Mouse (Mus musculus) B cell, adult 2 months (primary cell): ENCODE results near the gene Snx29.
"Not testable (repeated sequence)": the region's sequence is repeated elsewhere in the genome, so short reads cannot be mapped to it uniquely, and the experiment has no call there.

Source experiments
- DNase-seq, 2 experiments: peaks; one replicate each; pipeline ENCODE4 v3.0.0; 2022

Snx29 gene

GRCm38 (mm10) chr16:11322409-11323323, at the start of gene Snx29:
Gene Snx29 (plus strand): TSS chr16:11322908.
- DNase-seq = peak; percentile 99

DNA sequence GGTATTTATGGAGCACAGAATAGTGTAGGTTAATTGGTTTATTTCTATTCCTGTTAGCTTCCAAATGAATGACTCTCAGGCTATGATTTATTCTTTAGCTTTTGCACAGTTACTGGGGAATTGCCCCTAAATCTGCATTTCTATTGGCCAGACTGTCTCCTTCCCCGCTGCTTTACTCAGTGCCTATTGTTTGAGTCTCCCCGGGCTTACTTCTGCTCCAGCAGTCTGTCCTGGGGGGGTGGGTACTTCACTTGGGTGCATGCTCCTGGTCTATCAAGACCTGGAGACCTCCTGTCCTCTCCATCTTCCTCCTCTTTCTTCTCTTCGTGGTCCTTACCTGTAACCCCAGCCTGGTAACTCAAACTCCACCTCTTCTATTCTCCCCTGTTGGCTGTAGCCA, 45.8 kb upstream of the Snx29 start:
- no peak for DNase-seq

DNA sequence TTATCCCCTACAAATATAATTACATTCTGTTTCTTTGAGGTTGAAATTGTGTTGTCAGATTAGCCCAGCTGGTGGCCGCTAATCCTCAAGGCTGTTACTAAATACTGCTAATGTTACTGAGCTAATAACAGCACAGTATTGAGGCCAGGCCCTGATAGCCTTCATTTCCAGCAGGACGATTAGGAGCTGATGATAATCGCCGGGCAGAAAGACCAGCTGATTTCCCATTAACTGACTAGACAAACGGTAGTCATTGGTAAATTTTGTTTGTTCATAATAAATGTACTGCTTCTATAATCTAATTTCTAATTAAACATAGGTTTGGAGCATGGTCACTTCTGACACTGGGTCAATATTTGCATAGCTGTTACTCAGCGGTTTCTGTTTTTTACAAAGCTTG, 43.9 kb upstream of the Snx29 start:
- no peak for DNase-seq

DNA sequence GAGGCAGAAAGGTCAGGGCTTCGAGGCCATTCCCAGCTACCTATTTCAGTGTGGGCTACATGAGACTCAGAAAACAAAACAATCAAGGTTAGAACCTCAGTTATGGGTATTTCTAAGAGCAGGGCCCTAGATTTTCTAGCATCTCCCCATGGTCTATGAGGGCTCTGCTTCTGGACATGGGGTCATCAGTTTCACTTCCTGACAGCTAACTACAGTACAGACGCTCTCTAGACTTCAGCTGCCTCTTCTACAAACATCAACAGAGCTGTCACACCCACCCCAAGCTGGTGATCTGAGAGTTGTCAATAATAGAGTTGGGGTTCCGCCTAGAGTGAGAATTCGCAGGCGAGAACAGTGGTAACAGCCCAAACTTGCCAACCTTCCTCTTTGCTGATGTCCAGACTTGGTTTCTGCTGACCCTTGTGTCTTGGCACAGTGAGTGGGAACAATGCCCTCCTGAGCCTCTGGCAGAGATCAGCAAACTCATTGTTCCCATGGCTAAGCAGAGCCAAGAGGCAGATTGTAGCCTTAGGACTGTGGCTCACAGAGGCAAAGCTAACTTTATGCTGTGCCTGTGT, 40.0 kb upstream of the Snx29 start:
- no peak for DNase-seq

GRCm38 (mm10) chr16:11284881-11285280, 37.8 kb upstream of the Snx29 start:
- DNase-seq = no peak

GRCm38 (mm10) chr16:11285949-11286348, 36.8 kb upstream of the Snx29 start:
- no peak for DNase-seq

DNA sequence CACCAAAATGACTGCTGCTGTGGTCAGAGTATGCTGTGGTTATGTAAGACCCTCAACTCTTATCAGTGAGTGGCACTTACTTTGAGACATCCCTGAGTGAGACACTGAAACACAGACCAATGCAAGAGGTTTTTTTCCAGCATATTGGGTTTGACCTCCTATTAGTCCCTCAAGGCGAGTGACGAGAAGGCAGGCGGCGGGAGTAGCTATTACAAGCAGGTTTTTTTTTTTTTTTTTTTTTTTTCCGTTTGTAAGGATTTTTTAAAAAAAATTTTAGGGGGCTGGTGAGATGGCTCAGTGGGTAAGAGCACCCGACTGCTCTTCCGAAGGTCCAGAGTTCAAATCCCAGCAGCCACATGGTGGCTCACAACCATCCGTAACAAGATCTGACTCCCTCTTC, 33.8 kb upstream of the Snx29 start:
- DNase-seq = not testable (repeated sequence)

- DNase-seq = not testable (repeated sequence)
Observed at GRCm38 (mm10) chr16:11295583-11295982, 27.1 kb upstream of the Snx29 start.

DNA sequence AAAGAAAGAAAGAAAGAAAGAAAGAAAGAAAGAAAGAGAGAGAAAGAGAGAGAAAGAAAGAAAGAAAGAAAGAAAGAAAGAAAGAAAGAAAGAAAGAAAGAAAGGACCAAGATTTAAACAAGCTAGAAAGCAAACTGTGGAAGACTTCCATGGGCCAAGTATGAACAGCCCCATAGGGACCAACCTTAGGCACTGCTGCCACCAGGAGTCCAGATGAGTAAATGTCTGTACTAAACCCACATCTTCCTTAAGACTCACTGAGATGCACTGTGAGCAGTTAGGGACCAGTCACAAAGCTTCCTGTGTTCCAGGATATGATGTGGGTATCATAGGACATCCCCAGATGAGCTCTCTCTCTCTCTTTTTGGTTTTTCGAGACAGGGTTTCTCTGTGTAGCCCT, 25.0 kb upstream of the Snx29 start:
- peak in 1 of 2 experiments; percentile 21 for DNase-seq

GRCm38 (mm10) chr16:11303741-11304140, 19.0 kb upstream of the Snx29 start:
- DNase-seq = no peak

DNA sequence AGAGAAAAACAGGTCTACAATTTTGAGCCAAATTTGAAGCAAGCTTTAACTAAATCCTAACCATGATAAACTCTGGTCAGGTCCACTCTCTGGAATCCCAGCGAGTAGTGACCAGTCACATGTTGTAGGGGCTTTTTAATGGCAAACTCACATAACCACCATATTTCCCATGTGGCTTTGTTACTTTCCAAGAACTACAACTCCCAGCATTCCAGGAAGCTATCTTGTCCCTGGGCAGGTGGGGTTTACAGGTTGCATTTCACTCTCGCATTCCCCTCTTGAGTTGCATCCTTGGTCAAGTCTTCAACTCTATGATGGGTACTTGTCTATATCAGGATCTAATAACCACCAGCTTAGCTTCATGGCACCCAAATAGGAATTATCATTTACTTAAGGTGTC, 17.2 kb upstream of the Snx29 start:
- DNase-seq = no peak

GRCm38 (mm10) chr16:11313512-11313911, 9.2 kb upstream of the Snx29 start, which contains the start of gene Tnfrsf17:
Gene Tnfrsf17 (plus strand): TSS chr16:11313812.
- DNase-seq = no peak

DNA sequence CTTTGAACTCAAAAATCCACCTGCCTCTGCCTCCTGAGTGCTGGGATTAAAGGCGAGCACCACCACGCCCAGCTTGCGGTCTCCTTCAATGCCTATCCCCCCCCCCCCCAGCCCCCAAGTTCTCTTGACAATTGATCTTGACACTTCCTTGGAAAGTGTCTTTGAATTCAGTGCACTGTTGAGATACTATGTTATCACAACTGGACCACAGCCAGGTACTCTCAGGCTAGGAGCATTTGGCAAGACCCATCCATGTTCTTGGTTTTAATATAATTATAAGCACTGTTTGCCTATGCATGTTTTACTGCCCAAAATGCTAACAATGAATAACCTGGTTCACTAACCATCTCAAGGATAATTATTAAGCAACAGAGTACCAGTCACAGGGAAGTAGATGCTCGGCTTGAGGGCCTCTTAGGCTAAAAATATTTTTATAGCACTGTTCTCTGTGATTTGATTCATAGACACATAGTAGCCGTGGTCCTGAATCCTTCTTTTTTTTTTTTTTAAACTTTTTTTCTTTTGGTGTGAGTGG, 6.9 kb upstream of the Snx29 start:
- DNase-seq = no peak

DNA sequence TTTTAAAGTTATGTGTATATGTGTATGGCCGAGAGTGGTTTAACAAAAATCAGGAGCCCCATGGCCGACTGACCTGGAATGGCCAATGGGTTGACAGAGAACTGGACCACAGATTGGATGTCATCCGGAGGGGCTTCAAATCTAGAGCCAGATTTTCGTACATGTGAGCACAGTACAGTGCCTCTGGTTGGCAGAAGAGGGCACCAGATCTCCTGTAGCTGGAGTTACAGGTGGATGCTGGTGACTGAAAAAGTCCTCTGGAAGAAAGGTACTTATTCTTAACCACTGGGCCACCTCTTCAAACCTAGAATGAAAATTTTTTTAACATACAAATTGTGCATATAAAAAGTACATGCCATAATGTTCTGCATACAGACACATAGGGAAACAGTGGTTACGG, 6.0 kb upstream of the Snx29 start:
- DNase-seq = peak; percentile 41 to 48

DNA sequence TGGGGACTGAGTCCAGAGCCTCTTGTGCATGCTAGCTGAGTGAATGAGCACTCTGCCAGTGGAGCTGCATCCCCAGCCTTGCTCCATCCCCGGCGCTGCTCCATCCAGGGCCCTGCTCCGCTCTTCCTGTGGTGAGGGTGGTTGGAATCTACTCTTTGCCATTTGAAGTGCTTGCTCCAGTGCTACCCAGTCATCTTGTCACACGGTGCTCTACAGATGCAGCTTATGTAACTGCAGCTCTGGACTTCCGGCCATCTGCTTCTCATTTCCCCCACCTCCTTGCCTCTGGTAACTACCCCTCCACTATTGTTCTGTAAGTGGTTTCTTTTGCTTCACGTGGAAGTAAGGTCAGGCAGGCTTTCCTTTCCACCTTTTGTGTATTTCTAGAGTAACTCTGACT, 5.4 kb upstream of the Snx29 start:
- DNase-seq = peak; percentile 35 to 39

DNA sequence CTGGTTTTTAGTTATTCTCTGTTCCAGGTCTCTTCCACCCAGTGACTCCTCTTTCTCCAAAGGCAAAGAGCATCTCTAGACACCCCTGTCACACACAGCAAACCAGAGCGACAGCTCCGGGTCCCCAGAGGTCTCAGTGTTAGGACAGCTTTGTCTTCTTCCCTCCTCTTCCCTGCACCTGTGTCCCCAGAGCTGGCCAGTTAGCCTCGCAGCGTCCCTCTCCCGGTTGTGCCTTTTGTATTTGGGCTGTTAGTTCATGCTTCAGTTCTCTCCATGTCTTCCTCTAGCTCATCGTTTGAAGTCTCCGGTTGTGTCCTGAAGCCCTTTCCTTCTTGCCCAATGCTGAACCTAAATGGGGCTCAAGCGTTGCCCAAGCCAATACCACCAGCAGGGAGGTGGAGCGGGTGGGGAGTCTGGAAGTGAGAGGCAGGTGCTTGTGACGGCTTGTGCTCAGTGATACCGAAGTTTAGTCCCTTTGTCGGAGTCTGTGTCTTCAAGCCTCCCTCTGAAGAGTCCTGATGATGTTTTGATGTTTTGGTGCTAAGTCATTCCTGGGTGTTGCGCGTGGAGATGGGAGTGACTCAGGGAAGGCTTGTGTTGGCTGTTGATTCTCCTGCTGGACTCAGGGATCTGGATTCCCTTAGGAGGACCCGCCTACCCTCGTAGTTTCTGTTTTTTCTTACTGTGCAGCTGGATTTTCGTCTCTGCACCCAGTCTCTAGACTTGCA, 780 bp downstream of the Snx29 start:
- peak; percentile 17 to 24 for DNase-seq

DNA sequence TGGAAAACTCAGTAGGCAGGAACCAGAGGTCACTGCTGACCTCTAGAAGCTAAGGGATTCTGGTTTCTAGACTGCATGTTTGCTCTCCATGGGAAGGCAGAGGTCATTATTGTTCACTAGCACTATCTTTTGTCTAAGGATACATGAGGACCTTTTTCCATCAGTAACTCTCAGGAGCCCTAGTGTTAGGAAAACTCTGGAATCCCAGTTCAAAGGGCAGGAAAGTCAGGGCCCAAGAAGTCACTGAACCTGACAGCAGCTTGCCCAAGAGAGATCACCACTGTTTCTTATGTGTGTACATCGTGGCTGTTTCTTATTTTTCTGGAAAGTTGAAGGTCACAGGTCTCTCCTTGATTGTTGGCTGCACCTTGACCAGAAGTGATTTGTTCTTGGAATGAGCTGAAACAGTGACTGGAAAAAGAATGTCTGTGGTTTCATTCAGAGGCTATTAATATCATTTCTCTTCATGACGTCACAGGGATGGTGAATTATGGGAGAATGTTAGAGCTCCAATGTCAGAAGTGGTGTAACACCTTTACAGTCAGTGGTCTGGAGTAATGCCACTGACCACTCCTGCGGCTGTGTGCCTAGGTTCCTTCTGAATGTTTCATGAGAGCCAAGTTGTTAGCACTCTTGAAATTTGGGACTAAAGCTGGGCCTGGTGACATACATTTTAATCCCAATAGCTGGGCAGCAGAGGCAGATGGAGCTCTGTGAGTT, 7.5 kb downstream of the Snx29 start:
- DNase-seq = no peak

DNA sequence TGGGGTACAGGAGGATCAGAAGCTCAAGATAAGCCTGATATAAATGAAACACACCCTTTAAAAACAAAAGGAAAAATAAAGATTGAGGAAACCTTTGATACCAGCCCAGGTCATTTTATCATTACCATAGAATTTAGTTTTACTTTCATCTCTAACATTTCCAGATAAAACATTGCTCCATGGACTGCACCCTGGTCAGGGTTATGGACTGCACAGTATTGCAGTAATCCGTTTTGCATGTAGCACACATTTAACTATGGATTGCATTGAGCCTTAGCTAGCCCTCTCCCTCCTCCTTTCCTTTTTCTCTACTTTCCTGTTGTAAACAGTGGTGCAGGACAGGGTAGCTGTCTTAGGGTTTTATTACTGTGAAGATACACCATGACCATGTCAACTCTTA, 8.3 kb downstream of the Snx29 start:
- DNase-seq = no peak

DNA sequence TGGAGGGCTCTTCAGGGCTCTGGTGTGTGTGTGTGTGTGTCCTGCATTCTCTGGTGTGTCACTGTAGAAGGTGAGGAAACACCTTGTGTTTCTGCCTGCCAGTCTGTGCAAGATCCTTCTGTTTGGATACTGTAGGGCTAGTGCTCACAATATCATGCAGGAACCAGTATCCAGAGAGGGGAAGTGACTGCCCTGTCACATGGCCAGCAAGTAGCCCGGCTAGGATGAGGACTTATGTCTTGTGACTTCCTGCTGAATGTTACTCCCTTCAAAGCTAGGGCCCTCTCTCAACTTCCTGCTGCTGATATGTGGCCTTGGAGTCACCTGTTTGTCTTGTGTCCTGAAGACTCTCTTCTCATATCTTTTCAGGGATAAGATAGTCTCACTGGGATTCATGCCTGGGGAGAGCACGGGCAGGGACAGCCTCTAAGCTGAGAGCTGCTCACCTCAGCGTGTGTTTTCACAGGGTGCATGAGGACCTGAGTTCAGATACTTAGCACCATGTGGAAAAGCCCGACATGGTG, 20.6 kb downstream of the Snx29 start:
- peak; percentile 10 to 14 for DNase-seq

DNA sequence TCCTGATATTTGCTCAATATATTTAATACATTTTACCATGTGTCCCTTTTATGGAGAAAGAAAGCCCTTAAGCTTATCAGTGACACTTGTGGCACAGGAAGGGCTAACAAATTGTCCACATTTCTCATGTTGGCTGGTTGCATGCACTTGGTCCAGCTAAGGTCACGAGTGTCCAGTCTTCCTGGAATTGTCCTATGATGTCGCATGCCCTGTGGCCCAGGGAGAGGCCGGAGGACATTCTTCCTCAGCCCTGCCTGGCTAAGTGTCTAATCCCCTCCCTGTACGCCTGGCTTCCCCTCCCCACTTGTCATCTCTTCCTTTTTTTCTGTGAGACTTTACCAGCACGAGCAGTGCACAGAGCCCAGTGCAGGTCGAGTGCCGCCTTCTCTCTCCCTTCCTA, 29.2 kb downstream of the Snx29 start:
- no peak for DNase-seq

DNA sequence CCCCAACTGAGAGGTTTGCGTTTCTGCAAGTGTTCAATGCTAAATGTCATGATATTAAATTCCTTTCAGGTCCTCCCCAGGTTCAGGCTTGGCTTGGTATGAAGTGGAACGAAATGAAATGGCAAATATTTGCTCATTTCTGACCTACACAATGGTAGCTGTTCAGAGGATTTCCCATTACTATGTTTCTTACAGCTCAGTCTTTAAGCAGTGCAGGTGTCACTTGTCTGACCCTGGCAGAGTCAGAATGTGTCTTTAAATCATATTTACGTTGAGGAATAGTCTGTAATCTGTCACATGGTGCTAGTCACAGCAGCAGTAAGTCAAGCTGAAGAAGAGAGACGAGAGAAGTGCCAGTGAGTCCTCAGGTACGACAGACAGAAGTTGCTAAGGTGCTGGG, 36.5 kb downstream of the Snx29 start:
- DNase-seq = no peak

DNA sequence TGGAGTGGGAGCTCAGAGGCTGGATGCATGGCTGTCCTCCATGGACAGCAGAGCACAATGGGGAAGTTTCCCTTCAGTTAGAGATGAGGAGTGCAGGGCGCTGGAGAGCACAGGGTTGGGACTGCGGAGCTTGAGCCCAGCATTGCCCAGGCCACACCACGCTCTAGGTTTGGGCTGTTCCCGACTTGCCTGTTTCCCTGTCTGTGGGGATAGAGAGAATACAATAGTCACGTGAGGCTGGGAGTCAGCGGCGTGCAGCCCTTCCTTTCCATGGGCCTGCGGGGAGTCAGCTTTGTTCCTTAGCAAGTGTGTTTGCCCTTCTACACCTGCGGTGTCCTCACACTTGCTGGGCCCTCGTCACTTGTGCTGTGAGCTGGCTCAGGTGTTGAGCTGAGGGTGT, 37.2 kb downstream of the Snx29 start:
- no peak for DNase-seq
